Mouse (Mus musculus) heart, embryonic 10.5 days (tissue): ENCODE results near the gene Gm36210. TPM values are rescaled to one million over a fixed set of nuclear protein-coding genes. Genes with fewer than 3 reads are reported as not detected.

Experiments used
- DNase-seq: peaks from one replicate; pipeline ENCODE4 v3.0.0-alpha.2; 2017; ENCODE audit warnings: low spot score
- H3K27ac ChIP-seq: fragments of 300-500 bp; sonication (generic); 2 replicates; pipeline ENCODE4 v1.5.1; 2016; ENCODE audit warnings: mild to moderate bottlenecking
- H3K27me3 ChIP-seq: fragments of 300-500 bp; sonication (generic); 2 replicates; pipeline ENCODE4 v1.6.1; 2016; ENCODE audit warnings: mild to moderate bottlenecking; ENCODE audit not compliant: poor library complexity, insufficient read depth, severe bottlenecking
- H3K36me3 ChIP-seq: fragments of 300-500 bp; sonication (generic); 2 replicates; pipeline ENCODE4 v1.6.1; 2016; ENCODE audit warnings: mild to moderate bottlenecking, moderate library complexity
- H3K4me1 ChIP-seq: fragments of 300-500 bp; sonication (generic); 2 replicates; pipeline ENCODE4 v1.6.1; 2016; ENCODE audit warnings: mild to moderate bottlenecking
- H3K4me3 ChIP-seq: fragments of 300-500 bp; sonication (generic); 2 replicates; pipeline ENCODE4 v1.5.1; 2016; ENCODE audit warnings: mild to moderate bottlenecking, moderate library complexity
- H3K9me3 ChIP-seq: fragments of 300-500 bp; sonication (generic); 2 replicates; pipeline ENCODE4 v1.6.1; 2016; ENCODE audit warnings: mild to moderate bottlenecking, moderate library complexity
- WGBS: fragments of 180-500 bp; shearing (Covaris S2); methylation state at CpG from one replicate; pipeline ENCODE4 v1.1.7; 2016; 5-methylcytosine and 5-hydroxymethylcytosine counted together
- polyA plus RNA-seq: library from polyadenylated mRNA; unstranded; fragments of >200 nt; fragmentation: Nextera tagmentation; extraction: Ambion mirVana; gene quantifications from 2 replicates; pipeline ENCODE4 v1.2.1, GENCODE M21; 2016

The Gm36210 gene
- polyA plus RNA-seq, 1 experiment from 2014 or later, result 0.36 TPM

GRCm38 (mm10) chr7:4933103-4933502 lies 26.8 kb upstream of the Gm36210 start:
- Histone ChIP-seq H3K27me3 (no peaks in the 10 kb centered on the region), H3K4me3 (no peak overlapping the region), H3K27ac (no peak overlapping the region), H3K9me3 (peaks cover 4% of the 10 kb centered on the region; the same call in 1 of the 2 replicates), H3K4me1 (no peaks in the 10 kb centered on the region), H3K36me3 (no peaks in the 10 kb centered on the region)
- 64% methylated on average over 12 of the region's 12 CpGs for WGBS
- DNase-seq, result no peak

DNA sequence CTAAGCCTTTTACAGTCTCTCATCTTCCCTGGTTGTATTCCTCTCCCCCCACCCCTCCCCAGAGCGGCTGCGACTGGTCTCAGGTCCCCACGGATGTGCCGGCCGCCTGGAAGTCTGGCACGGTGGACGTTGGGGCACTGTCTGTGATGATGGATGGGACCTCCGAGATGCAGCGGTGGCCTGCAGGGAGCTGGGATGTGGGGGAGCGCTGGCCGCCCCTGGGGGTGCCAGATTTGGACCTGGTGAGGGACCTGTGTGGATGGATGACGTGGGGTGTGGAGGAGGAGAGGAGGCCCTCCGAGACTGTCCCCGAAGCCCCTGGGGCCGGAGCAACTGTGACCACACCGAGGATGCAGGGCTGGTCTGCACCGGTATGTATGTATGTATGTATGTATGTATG lies 22.0 kb upstream of the Gm36210 start:
- Histone ChIP-seq H3K4me1 (peaks cover 47% of the 10 kb centered on the region), H3K27ac (no peak overlapping the region), H3K4me3 (no peak overlapping the region), H3K36me3 (no peaks in the 10 kb centered on the region), H3K27me3 (peaks cover 7% of the 10 kb centered on the region; the same call in 1 of the 2 replicates), H3K9me3 (no peaks in the 10 kb centered on the region)
- 77% methylated on average over 17 of the region's 17 CpGs for WGBS
- no peak for DNase-seq

- no peaks in the 10 kb centered on the region for H3K36me3 ChIP-seq
Observed at GRCm38 (mm10) chr7:4927711-4928110, 21.4 kb upstream of the Gm36210 start.

GRCm38 (mm10) chr7:4926849-4927248 lies 20.5 kb upstream of the Gm36210 start:
- Histone ChIP-seq H3K27me3 (peaks cover 7% of the 10 kb centered on the region; the same call in 1 of the 2 replicates), H3K27ac (peak overlapping the region; percentile 83), H3K4me1 (peaks cover 61% of the 10 kb centered on the region), H3K9me3 (no peaks in the 10 kb centered on the region), H3K36me3 (no peaks in the 10 kb centered on the region), H3K4me3 (no peak overlapping the region)
- 70% methylated on average over 16 of the region's 16 CpGs for WGBS
- DNase-seq, result no peak

More at GRCm38 (mm10) chr7:4927711-4928110, 21.4 kb upstream of the Gm36210 start:
- 77% methylated on average over 8 of the region's 8 CpGs for WGBS
- H3K27ac ChIP-seq, result no peak overlapping the region
- no peak overlapping the region for H3K4me3 ChIP-seq
- H3K27me3 ChIP-seq, result peaks cover 7% of the 10 kb centered on the region; the same call in 1 of the 2 replicates
- peaks cover 53% of the 10 kb centered on the region for H3K4me1 ChIP-seq
- no peaks in the 10 kb centered on the region for H3K9me3 ChIP-seq
- no peak for DNase-seq

DNA sequence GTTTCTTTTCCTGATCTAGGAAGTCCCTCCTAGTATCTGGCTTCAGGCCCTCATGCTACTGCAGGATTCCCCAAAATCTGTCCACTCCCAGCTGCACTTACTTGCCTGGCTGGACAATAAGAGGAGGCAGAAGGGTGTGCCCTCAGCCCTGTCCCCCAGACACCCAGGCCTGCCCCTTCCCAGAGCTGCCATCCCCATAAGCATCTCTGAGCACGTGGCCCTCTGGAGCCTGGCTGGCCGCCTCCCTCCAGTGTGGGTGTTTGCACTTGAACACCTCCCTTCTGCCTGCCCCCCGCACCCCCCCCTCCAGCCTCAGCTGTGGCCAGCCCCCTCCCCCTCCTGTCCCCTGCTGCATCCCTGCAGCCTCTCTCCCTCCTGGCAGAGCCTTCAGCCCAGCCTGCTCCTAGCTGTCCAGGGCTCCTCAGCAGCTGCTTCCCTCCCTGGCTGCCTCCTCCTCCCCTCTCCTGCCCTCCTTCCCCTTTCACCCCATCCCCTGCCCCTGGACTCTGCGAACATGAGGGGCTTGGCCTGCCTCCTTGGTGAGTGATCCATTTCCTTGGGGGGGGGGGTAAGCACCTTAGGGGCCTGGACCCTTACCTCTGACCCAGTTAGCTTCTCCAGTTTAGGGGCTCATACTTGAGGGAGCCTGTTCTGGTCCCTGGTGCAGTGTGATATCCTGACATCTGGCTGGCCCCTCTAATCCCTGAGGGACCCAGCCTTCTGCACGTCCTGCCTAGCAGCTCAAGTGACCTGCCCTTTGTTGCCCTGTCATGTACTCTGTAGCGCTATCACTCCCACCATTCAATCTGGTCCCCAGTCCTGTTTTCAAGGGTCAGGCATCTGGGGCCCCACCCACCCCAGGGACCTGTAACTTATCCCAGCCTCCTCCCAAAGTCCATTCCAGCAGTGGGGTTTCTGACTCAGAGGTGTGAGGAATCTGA lies 19.4 kb upstream of the Gm36210 start, which contains the start of gene Ssc5d:
TSS of gene Ssc5d (plus strand) at position 345 of the 941 bp plus-strand sequence.
- Histone ChIP-seq H3K27me3 (peaks cover 7% of the 10 kb centered on the region; the same call in 1 of the 2 replicates), H3K36me3 (peaks cover 4% of the 10 kb centered on the region), H3K9me3 (no peaks in the 10 kb centered on the region), H3K4me1 (peaks cover 73% of the 10 kb centered on the region), H3K27ac (peak within 1 kb of the TSS; percentile 83), H3K4me3 (peak within 1 kb of the TSS; percentile 59)
- DNase-seq, result no peak
- 14% methylated on average over 6 of the region's 6 CpGs for WGBS

GRCm38 (mm10) chr7:4924891-4925301 lies 18.6 kb upstream of the Gm36210 start:
- H3K27me3 ChIP-seq, result peaks cover 7% of the 10 kb centered on the region; the same call in 1 of the 2 replicates
- H3K4me3 ChIP-seq, result peak overlapping the region; percentile 32; the same call in 1 of the 2 replicates
- WGBS, result 15% methylated on average over 4 of the region's 4 CpGs
- no peaks in the 10 kb centered on the region for H3K9me3 ChIP-seq
- H3K4me1 ChIP-seq, result peaks cover 78% of the 10 kb centered on the region
- no peak for DNase-seq
- H3K36me3 ChIP-seq, result peaks cover 13% of the 10 kb centered on the region
- H3K27ac ChIP-seq, result peak overlapping the region; percentile 83

- H3K9me3 ChIP-seq, result no peaks in the 10 kb centered on the region
- peaks cover 17% of the 10 kb centered on the region for H3K36me3 ChIP-seq
- WGBS, result 3% methylated on average over 4 of the region's 4 CpGs
- DNase-seq, result no peak
- peaks cover 82% of the 10 kb centered on the region for H3K4me1 ChIP-seq
- peaks cover 7% of the 10 kb centered on the region; the same call in 1 of the 2 replicates for H3K27me3 ChIP-seq
- peak overlapping the region; percentile 59 for H3K4me3 ChIP-seq
- peak overlapping the region; percentile 83 for H3K27ac ChIP-seq
Observed at GRCm38 (mm10) chr7:4924483-4924882, 18.2 kb upstream of the Gm36210 start.

- no peak for DNase-seq
Observed at GRCm38 (mm10) chr7:4923586-4924364, 17.5 kb upstream of the Gm36210 start.

GRCm38 (mm10) chr7:4922931-4923565 lies 16.7 kb upstream of the Gm36210 start:
- 2% methylated on average over 14 of the region's 14 CpGs for WGBS
- H3K27ac ChIP-seq, result peak overlapping the region; percentile 83
- H3K9me3 ChIP-seq, result no peaks in the 10 kb centered on the region
- peaks cover 7% of the 10 kb centered on the region; the same call in 1 of the 2 replicates for H3K27me3 ChIP-seq
- peaks cover 86% of the 10 kb centered on the region for H3K4me1 ChIP-seq
- H3K4me3 ChIP-seq, result peak overlapping the region; percentile 59
- H3K36me3 ChIP-seq, result peaks cover 31% of the 10 kb centered on the region
- DNase-seq, result no peak

More at GRCm38 (mm10) chr7:4923586-4924364, 17.5 kb upstream of the Gm36210 start:
- peak overlapping the region; percentile 59 for H3K4me3 ChIP-seq
- H3K27ac ChIP-seq, result peak overlapping the region; percentile 83
- WGBS, result 4% methylated on average over 37 of the region's 37 CpGs
- H3K4me1 ChIP-seq, result peaks cover 86% of the 10 kb centered on the region
- H3K9me3 ChIP-seq, result no peaks in the 10 kb centered on the region
- peaks cover 7% of the 10 kb centered on the region; the same call in 1 of the 2 replicates for H3K27me3 ChIP-seq
- peaks cover 24% of the 10 kb centered on the region for H3K36me3 ChIP-seq

DNA sequence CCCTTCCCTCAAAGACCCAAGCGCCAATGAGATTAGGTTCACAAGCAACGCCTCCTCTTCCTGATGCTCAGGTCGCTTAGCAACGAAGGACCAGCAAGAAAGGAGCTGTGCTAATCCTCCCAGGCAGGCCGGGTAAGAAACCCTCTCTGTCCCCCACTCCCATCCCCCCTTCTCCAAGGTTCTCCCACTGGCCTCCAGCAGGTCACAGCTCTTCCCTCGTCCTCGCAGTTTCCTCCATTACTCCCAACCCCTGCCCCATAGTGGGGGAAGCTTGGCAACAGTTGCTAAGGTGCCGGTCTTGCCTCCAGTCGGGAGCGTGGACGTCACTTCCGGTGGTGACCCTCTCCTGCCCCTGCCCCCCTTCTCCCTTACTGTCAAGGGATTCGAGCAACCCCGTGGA lies 16.2 kb upstream of the Gm36210 start:
- peaks cover 7% of the 10 kb centered on the region; the same call in 1 of the 2 replicates for H3K27me3 ChIP-seq
- peaks cover 81% of the 10 kb centered on the region for H3K4me1 ChIP-seq
- peak; percentile 95 for DNase-seq
- H3K36me3 ChIP-seq, result peaks cover 36% of the 10 kb centered on the region
- no peaks in the 10 kb centered on the region for H3K9me3 ChIP-seq
- under 1% methylated on average over 14 of the region's 14 CpGs for WGBS
- peak overlapping the region; percentile 83 for H3K27ac ChIP-seq
- H3K4me3 ChIP-seq, result peak overlapping the region; percentile 59

DNA sequence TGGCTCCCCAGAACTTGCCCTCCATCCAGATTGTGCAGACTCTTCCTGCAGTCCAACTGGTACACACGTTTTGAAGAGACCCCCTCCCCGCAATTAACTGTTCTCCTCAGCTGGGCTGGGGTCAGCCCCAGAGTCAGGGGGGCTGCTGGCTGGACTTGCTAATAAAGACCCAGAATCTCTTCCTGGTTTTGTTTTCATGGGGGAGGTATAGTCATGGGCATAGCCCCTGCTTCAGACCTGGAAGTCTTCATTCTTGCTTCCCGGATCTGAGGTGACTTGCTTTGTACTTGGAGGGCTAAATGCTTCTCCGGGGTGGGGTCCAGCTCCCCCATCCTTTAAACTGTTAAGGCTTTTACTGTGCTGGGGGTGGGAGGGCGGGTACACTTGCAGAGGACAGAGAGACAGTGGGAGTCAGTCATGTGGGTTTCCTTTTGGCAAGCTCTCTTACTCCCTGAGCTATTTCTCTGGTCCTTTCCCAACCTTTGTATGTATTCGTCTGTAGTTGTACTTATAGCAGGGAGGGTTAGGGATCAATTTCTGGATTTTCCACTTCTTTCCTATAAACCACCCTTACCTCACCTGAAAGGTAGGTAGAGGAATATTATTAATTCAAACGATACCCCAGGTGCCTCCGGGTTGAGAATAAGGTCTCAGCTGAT lies 15.6 kb upstream of the Gm36210 start, which contains the start of gene Nat14:
TSS of gene Nat14 (plus strand) at position 205 of the 659 bp plus-strand sequence.
- peak within 1 kb of the TSS; percentile 83 for H3K27ac ChIP-seq
- peaks cover 39% of the 10 kb centered on the region for H3K36me3 ChIP-seq
- no peaks in the 10 kb centered on the region for H3K9me3 ChIP-seq
- no peak for DNase-seq
- peak within 1 kb of the TSS; percentile 59 for H3K4me3 ChIP-seq
- H3K4me1 ChIP-seq, result peaks cover 76% of the 10 kb centered on the region
- H3K27me3 ChIP-seq, result peaks cover 5% of the 10 kb centered on the region; the same call in 1 of the 2 replicates
- WGBS, result 35% methylated on average over 8 of the region's 8 CpGs
